Mouse (Mus musculus): Measurements from ENCODE around the gene Skor1.

DNA sequence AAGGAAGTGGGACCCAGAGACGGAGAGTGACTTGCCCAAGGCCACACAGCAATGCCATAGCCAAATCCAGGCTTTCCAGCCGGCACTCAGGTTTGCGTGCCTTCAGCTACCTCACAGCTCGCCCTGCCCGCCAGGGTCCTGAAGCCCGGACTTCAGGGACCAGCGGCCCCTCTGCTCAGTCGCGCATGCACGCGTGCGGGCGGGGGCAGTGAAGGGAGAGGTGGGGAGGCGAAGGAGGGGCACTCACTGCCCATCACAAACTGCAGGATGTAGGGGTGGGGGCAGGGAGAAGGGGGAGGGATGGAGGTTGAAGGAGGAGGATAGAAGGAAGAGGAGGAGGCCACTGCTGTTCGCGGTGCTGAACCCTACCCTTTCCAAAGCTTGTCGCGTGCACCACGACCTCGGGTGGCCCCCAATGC, 1.9 kb downstream of the Skor1 start:
- TF ChIP-seq CTCF (conservative IDR thresholded peaks at IDR 0.05; ENCODE audit: low read length) (no peak), NANOG (IDR thresholded peaks at IDR 0.05; ENCODE audit: borderline replicate concordance, low read length) (no peak), POU5F1 (IDR thresholded peaks at IDR 0.05; ENCODE audit: borderline replicate concordance, low read length) (no peak)
